Mouse (Mus musculus) embryonic facial prominence, embryonic 13.5 days (tissue): Measurements from ENCODE around the gene Ralgps1. TPM values are rescaled to one million over a fixed set of nuclear protein-coding genes. Genes with fewer than 3 reads are reported as not detected.
"Not testable (repeated sequence)": the region's sequence is repeated elsewhere in the genome, so short reads cannot be mapped to it uniquely, and the experiment has no call there.

ENCODE experiments used
- ATAC-seq: fragments of 200-750 bp; cut with Nextera tagmentation; 2 replicates; pipeline ENCODE4 v1.8.0; 2017; ENCODE audit warnings: low read depth; ENCODE audit not compliant: insufficient number of reproducible peaks, insufficient read depth, low FRiP score, low TSS enrichment
- H3K27ac ChIP-seq: fragments of 300-500 bp; sonication (generic); 2 replicates; pipeline ENCODE4 v1.5.1; 2015; ENCODE audit warnings: moderate library complexity, mild to moderate bottlenecking, inconsistent platforms
- H3K27me3 ChIP-seq: fragments of 300-500 bp; sonication (generic); 2 replicates; pipeline ENCODE4 v1.6.1; 2015; ENCODE audit warnings: mild to moderate bottlenecking, inconsistent platforms
- H3K36me3 ChIP-seq: fragments of 300-500 bp; sonication (generic); 2 replicates; pipeline ENCODE4 v1.6.1; 2015; ENCODE audit warnings: mild to moderate bottlenecking, inconsistent platforms
- H3K4me1 ChIP-seq: fragments of 300-500 bp; sonication (generic); 2 replicates; pipeline ENCODE4 v1.6.1; 2015; ENCODE audit warnings: inconsistent platforms
- H3K4me2 ChIP-seq: fragments of 300-500 bp; sonication (generic); 2 replicates; pipeline ENCODE4 v1.6.1; 2015; ENCODE audit warnings: moderate library complexity, mild to moderate bottlenecking, inconsistent platforms
- H3K4me3 ChIP-seq: fragments of 300-500 bp; sonication (generic); 2 replicates; pipeline ENCODE4 v1.5.1; 2015; ENCODE audit warnings: mild to moderate bottlenecking, inconsistent platforms
- H3K9ac ChIP-seq: fragments of 300-500 bp; sonication (generic); 2 replicates; pipeline ENCODE4 v1.6.1; 2015; ENCODE audit warnings: mild to moderate bottlenecking, inconsistent platforms
- H3K9me3 ChIP-seq: fragments of 300-500 bp; sonication (generic); 2 replicates; pipeline ENCODE4 v1.6.1; 2016; ENCODE audit warnings: inconsistent platforms
- WGBS: fragments of 180-500 bp; shearing (Covaris S2); methylation state at CpG from one replicate; pipeline ENCODE4 v1.1.7; 2015; ENCODE audit warnings: mixed read lengths; 5-methylcytosine and 5-hydroxymethylcytosine counted together
- polyA plus RNA-seq: library from polyadenylated mRNA; unstranded; fragments of >200 nt; fragmentation: Nextera tagmentation; extraction: Ambion mirVana; gene quantifications from 2 replicates; pipeline ENCODE4 v1.2.1, GENCODE M21; 2015

Ralgps1 gene
- polyA plus RNA-seq, 1 experiment from 2014 or later: 4.0 TPM

DNA sequence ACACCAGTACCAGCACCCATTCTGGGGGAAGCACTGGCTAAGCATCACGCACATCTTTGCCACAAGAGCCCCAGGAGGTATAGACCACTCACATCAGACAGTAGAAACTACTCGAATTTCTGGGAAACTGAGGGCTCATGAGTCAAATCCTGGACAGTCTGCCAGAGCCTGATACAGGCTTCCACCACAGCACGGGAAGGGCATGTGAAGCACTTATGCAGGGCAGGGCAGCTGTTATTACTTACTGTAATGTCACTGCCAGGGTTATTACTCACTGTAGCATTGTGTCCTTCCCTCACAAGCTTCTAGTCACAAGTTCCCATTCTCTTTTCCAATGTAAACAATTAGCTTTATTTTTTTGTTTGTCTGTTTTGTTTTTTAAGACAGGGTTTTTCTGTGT, 27.9 kb downstream of the Ralgps1 start:
- Histone ChIP-seq H3K9ac (no peak overlapping the region), H3K36me3 (no peaks in the 10 kb centered on the region), H3K4me1 (peaks cover 23% of the 10 kb centered on the region), H3K4me2 (no peak overlapping the region), H3K27me3 (no peaks in the 10 kb centered on the region), H3K4me3 (no peak overlapping the region), H3K27ac (no peak overlapping the region), H3K9me3 (no peaks in the 10 kb centered on the region)
- 74% methylated on average over 3 of the region's 3 CpGs for WGBS
- ATAC-seq: no peak

DNA sequence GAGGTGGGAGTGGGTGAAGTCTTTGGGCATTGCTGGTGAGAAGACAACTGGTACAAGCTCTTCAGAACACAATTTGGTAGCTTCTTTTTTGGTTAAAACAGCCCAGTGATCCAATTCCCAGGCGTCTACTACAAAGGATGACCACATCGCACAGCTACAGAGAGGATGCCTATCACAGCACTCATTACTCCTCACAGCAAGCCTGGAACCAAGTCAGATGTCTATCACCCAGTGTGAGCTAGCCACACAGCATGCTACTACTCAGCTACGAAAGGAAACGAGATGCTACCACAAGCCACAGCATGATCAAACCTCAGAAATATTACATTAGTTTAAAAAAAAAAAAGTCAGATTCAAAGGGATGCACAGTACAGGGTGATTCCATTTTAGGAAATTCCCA, 29.1 kb downstream of the Ralgps1 start:
- WGBS: 74% methylated on average over 4 of the region's 4 CpGs
- Histone ChIP-seq H3K36me3 (no peaks in the 10 kb centered on the region), H3K27me3 (no peaks in the 10 kb centered on the region), H3K4me1 (peaks cover 23% of the 10 kb centered on the region), H3K27ac (no peak overlapping the region), H3K4me2 (no peak overlapping the region), H3K4me3 (no peak overlapping the region), H3K9me3 (no peaks in the 10 kb centered on the region), H3K9ac (no peak overlapping the region)
- ATAC-seq: no peak

DNA sequence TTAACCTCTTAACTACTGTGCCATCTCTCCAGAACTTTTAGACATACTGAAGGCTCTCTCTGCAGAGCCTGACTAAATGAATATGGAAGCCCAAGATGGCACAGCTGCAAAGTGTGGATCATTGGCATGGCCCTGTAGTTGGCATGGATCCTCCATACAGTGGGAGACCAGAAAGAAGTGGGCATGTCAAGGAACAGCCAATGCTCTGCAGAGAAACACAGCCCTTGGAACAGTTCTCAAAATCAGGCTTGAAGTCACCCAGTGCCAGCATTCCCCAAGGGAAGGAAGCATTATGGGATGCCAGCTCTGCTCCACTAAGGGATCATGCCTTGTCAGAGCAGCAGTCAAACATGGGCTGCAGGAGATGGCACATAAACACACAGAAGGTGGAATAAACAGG, 35.5 kb downstream of the Ralgps1 start:
- Histone ChIP-seq H3K4me2 (no peak overlapping the region), H3K9me3 (no peaks in the 10 kb centered on the region)
- no peak for ATAC-seq

GRCm38 (mm10) chr2:33329622-33330021, 41.7 kb downstream of the Ralgps1 start:
- ATAC-seq: no peak
- H3K4me3 ChIP-seq: no peak overlapping the region
- H3K4me1 ChIP-seq: 0 out of 2 replicates have a peak, but pooled peaks cover 3% of the 10 kb centered on the region
- no peak overlapping the region for H3K4me2 ChIP-seq
- no peaks in the 10 kb centered on the region for H3K9me3 ChIP-seq
- WGBS: 85% methylated on average over 3 of the region's 3 CpGs
- no peak overlapping the region for H3K9ac ChIP-seq
- H3K27me3 ChIP-seq: no peaks in the 10 kb centered on the region
- no peak overlapping the region for H3K27ac ChIP-seq
- H3K36me3 ChIP-seq: no peaks in the 10 kb centered on the region

More for the DNA sequence above, 35.5 kb downstream of the Ralgps1 start:
- peaks cover 9% of the 10 kb centered on the region; the same call in 1 of the 2 replicates for H3K36me3 ChIP-seq
- H3K27me3 ChIP-seq: no peaks in the 10 kb centered on the region
- H3K4me3 ChIP-seq: no peak overlapping the region
- H3K9ac ChIP-seq: no peak overlapping the region
- no peak overlapping the region for H3K27ac ChIP-seq
- no peaks in the 10 kb centered on the region for H3K4me1 ChIP-seq

DNA sequence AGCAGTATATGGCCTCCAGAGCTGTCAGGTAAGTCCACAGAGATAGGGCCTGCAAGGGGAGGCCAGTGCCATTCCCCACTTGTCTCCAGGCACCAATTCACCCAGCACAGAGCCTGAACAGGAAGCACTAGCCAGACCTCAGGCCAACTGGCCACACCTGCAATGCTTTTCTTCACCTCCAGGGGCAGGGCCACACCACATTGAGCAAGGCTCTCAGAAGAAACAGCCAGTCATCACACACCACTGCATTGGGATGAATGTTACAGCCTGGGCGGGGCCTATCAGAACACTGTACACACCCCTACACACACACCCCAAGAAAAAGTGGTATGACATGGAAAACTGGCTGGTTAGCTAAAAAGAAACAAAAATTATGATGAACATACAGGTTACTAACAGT, 42.3 kb downstream of the Ralgps1 start:
- Histone ChIP-seq H3K27ac (no peak overlapping the region), H3K9ac (no peak overlapping the region), H3K4me1 (peaks cover 8% of the 10 kb centered on the region), H3K4me2 (no peak overlapping the region), H3K36me3 (no peaks in the 10 kb centered on the region), H3K9me3 (no peaks in the 10 kb centered on the region), H3K4me3 (no peak overlapping the region), H3K27me3 (no peaks in the 10 kb centered on the region)
- WGBS: 81% methylated on average over 1 of the region's 1 CpGs
- ATAC-seq: no peak

DNA sequence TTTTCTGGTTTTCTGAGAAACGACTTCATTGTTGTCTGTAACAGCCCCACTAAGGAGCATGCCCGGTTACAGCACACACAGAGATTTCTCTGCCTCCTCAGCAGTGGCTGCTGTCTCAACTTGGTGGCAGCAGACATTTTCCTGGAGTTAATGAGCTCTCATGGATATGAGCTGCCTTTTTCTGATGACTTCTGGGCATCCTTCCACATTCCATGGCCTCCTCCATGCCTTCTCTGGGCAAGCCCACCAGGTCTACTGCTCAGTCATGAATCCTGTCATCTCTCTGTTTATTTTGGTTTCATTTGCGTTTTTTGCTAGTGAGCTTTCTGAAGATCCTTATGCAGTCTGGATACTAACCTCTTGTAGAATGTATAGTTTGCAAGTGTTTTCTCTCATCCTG, 45.9 kb downstream of the Ralgps1 start:
- H3K27ac ChIP-seq: no peak overlapping the region; the same call in 1 of the 2 replicates
- peaks cover 11% of the 10 kb centered on the region for H3K4me1 ChIP-seq
- 64% methylated on average over 3 of the region's 3 CpGs for WGBS
- H3K4me2 ChIP-seq: no peak overlapping the region
- H3K9me3 ChIP-seq: no peaks in the 10 kb centered on the region
- no peaks in the 10 kb centered on the region for H3K36me3 ChIP-seq
- no peak overlapping the region for H3K9ac ChIP-seq
- H3K27me3 ChIP-seq: no peaks in the 10 kb centered on the region
- no peak overlapping the region for H3K4me3 ChIP-seq
- no peak for ATAC-seq

DNA sequence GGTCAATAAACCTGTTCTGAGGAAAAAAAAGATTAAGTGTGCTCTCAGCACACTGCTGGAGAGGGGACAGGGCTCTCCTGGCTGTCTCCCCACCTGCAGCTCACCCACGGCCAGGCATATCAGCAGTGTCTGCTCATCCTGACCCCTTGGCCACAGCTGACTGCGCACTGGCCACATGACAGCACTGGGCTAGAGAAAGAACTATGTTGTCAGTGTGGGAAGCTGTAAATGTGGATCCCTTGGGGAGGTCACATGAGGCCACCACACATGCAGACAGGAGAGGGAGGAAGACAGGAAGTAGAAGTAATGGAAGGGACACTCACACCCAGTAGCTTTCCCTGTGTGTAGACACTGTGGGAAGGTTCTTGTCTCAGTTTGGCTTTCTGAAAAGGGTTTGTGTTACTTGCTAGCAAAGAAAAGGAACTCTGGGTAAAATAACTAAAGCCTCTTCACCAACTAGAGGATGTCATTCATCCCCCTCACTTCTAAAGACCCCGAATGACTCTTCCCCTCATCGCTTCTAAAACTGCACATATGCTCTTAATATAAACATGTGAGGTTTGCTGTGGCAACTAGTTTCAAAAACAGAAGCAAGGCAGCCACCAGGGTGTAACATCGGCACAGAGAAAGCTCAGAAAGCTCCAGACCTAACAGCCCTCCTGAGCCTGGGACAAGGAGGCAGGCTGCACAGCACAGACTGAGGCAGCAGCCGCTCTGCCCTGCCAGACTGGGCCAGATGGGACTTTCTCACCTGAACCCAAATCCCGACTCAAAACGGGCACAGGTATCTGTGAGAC, 47.3 kb downstream of the Ralgps1 start:
- Histone ChIP-seq H3K27ac (no peak overlapping the region), H3K9ac (no peak overlapping the region; the same call in 1 of the 2 replicates)

DNA sequence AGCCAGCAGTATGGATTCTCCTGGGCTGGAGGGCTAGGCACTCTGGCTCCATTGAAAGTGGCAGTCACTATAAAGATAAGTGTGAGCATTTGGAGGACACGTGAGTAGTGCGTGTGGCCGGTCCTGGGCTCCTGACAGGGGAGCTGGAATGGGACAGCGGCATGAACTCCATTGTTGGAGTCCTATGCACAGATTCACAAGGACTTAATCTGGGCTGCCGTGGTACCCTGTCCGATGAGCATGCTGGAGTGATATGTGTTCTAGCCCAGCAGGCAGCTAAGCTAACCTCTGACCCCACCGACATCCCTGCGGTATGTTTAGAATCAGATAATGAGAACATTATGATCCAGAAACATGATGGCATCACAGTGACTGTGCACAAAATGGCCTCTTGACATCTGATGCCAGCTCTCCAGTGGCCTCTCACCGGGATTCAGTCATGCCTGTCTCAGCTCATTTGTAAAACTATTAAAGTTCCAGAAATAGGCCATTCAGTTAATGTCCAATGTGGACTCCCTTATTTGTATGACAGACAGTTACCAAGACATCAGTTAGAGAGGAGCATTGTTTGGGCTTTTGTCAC, 48.2 kb downstream of the Ralgps1 start:
- not testable (repeated sequence) for ATAC-seq, H3K4me3 ChIP-seq, H3K27me3 ChIP-seq, H3K36me3 ChIP-seq, H3K4me2 ChIP-seq, H3K9ac ChIP-seq, H3K27ac ChIP-seq, H3K9me3 ChIP-seq
- 49% methylated on average over 9 of the region's 9 CpGs for WGBS
- H3K4me1 ChIP-seq: peaks cover 26% of the 10 kb centered on the region

More for the DNA sequence above, 47.3 kb downstream of the Ralgps1 start:
- 40% methylated on average over 8 of the region's 8 CpGs for WGBS
- H3K4me2 ChIP-seq: no peak overlapping the region
- no peak overlapping the region for H3K4me3 ChIP-seq
- peaks cover 19% of the 10 kb centered on the region for H3K4me1 ChIP-seq
- no peak for ATAC-seq
- H3K27me3 ChIP-seq: no peaks in the 10 kb centered on the region
- no peaks in the 10 kb centered on the region for H3K36me3 ChIP-seq
- H3K9me3 ChIP-seq: no peaks in the 10 kb centered on the region

DNA sequence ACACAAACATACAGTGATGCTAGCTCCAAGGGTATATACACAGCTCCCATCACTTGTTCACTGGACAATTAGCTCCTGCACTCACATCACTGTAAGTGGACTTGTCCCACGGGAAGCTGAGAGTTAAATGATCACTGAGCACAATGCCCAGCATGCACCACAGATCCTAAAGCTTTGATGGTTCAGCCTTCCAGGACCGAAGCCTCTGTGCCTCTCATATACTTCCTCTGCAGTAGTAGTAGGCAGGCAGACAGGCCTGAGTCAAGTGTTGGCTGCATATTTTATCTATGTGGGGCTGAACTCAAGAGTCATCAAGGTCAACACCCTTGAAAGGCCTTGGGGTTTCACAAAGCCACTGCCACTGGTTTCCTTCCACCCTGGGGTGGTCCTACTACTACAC, 49.6 kb downstream of the Ralgps1 start:
- Histone ChIP-seq H3K27me3 (no peaks in the 10 kb centered on the region), H3K4me2 (no peak overlapping the region), H3K36me3 (no peaks in the 10 kb centered on the region), H3K9ac (no peak overlapping the region), H3K27ac (no peak overlapping the region), H3K4me3 (no peak overlapping the region), H3K4me1 (peaks cover 28% of the 10 kb centered on the region), H3K9me3 (no peaks in the 10 kb centered on the region)
- 75% methylated on average over 2 of the region's 2 CpGs for WGBS
- ATAC-seq: no peak

DNA sequence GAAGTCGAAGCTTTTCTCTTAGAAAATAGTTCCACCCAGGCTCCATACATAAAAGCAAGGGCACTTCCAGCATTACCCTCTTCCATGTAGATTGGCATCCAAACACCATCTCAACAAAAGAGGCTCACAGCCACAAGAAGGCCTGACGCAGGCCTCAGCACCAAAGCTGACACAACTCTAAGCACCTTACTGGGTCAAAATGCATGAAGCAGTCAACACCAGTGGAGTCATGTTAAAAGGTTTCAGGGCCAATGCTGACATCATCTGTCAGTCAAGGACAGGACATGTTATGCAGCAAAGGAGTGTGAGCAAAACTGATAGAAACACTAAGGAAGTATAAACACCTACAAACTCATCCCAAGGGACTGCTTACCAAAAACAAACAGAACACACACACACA, 50.3 kb downstream of the Ralgps1 start:
- 81% methylated on average over 2 of the region's 2 CpGs for WGBS
- peaks cover 34% of the 10 kb centered on the region for H3K4me1 ChIP-seq

DNA sequence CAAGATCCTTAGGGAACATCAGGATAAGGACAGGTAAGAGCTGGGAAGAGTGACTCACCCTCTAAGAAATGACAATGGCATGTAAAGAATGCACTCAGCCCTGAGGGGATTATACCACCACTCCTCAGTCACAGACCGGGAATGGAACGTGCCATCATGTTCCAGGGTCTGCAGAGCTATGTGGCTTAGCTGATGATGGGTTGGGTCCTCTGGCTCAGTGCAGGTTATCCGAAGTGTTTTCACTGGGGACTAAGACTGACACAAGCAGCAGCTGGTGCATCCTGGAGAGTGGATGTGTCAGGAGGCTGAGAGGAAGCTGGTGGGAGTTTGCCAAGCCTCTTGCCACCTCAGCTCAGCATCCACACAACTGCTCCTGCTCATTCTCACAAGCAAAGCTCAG, 50.7 kb downstream of the Ralgps1 start:
- Histone ChIP-seq H3K27me3 (no peaks in the 10 kb centered on the region), H3K9ac (no peak overlapping the region), H3K27ac (no peak overlapping the region), H3K4me3 (no peak overlapping the region), H3K36me3 (no peaks in the 10 kb centered on the region), H3K4me2 (no peak overlapping the region), H3K9me3 (no peaks in the 10 kb centered on the region), H3K4me1 (peaks cover 38% of the 10 kb centered on the region)
- WGBS: 31% methylated on average over 3 of the region's 3 CpGs
- ATAC-seq: no peak

More for the DNA sequence above, 50.3 kb downstream of the Ralgps1 start:
- Histone ChIP-seq H3K27ac (no peak overlapping the region), H3K9me3 (no peaks in the 10 kb centered on the region), H3K36me3 (no peaks in the 10 kb centered on the region), H3K4me2 (no peak overlapping the region), H3K9ac (no peak overlapping the region), H3K27me3 (no peaks in the 10 kb centered on the region), H3K4me3 (no peak overlapping the region)
- no peak for ATAC-seq

DNA sequence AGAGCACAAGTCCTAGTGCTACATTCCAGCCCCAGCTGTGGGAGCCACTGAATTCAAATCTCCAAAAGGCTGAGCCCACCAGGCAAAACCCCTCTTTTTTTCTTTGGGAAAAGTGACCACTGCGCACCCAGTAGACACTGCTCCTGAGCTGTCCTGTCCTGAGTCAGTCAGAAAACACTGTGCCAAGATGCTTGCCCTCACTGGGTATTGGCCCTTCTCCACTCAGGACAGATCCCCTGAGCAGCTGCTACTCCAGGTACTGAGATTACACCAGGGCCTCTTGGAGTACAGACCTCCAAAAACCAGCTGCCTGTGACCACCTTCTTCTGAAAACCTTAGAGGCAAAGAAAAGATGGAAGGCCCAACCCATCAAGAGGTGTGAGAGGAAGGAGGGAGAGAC, 51.4 kb downstream of the Ralgps1 start:
- H3K4me2 ChIP-seq: no peak overlapping the region
- H3K27me3 ChIP-seq: no peaks in the 10 kb centered on the region
- no peaks in the 10 kb centered on the region for H3K9me3 ChIP-seq
- H3K27ac ChIP-seq: no peak overlapping the region
- no peaks in the 10 kb centered on the region for H3K36me3 ChIP-seq
- 92% methylated on average over 1 of the region's 1 CpGs for WGBS
- H3K4me3 ChIP-seq: no peak overlapping the region
- no peak overlapping the region for H3K9ac ChIP-seq
- peaks cover 42% of the 10 kb centered on the region for H3K4me1 ChIP-seq
- no peak for ATAC-seq
